Mouse (Mus musculus): ENCODE results near the gene Ikbke. TPM values are rescaled to one million over a fixed set of nuclear protein-coding genes. Genes with fewer than 3 reads are reported as not detected.

The Ikbke gene
- total RNA-seq, 4 experiments from 2014 or later: 0.95 to 1.4 (median 1.1) TPM

Other genes with a start within 250 kb of the Ikbke start
- 100 to 1,000 TPM; 303 to 326 (median 315) TPM for gene Mapkapk2, start 181.8 kb downstream of the Ikbke start, total RNA-seq (2022)
- gene Dyrk3, start 141.3 kb downstream of the Ikbke start, total RNA-seq (2022): under 1 TPM; 0.25 to 0.71 (median 0.53) TPM
- gene Eif2d, start 126.4 kb downstream of the Ikbke start, total RNA-seq (2022): 10 to 100 TPM; 34.1 to 41.0 (median 37.0) TPM
- 1 to 10 TPM; 1.4 to 2.6 (median 1.5) TPM for gene Rassf5, start 34.3 kb downstream of the Ikbke start, total RNA-seq (2022)
- gene Srgap2, start 247.7 kb upstream of the Ikbke start, total RNA-seq (2022): 10 to 100 TPM; 18.0 to 24.2 (median 20.2) TPM
- 1 to 10 TPM in 1 of 4 experiments, under 1 TPM in 3; 0.65 to 1.1 (median 0.76) TPM for gene Fam72a, start 248.3 kb upstream of the Ikbke start, total RNA-seq (2022)

Measured in heart, adult 8-10 months (tissue).